ENCODE assay signal across 8 mouse cellular contexts in genomic region chr12:69360997-69361899, GRCm38 (mm10). TPM values are rescaled to one million over a fixed set of nuclear protein-coding genes. Genes with fewer than 3 reads are reported as not detected.
DNase-seq lines count a peak whose midpoint lies in the region; ATAC-seq and TF ChIP-seq lines count a peak whose summit lies in the region.
"Not testable (repeated sequence)": the region's sequence is repeated elsewhere in the genome, so short reads cannot be mapped to it uniquely, and the experiment has no call there.

No protein-coding gene starts in this region.

- H3K27ac ChIP-seq in bone marrow, adult 2 months (ENCODE audit: control insufficient read depth, insufficient read depth, low read depth, low read length, poor library complexity): peak overlapping the region; percentile 90
- H3K27ac ChIP-seq in embryonic facial prominence, embryonic 15.5 days (replicated peaks): peak overlapping the region; percentile 94
- peak overlapping the region; percentile 96 for H3K27ac ChIP-seq in kidney, embryonic 14.5 days (ENCODE audit: low read depth, low read length)
- peak overlapping the region; percentile 96 for H3K27ac ChIP-seq in limb, embryonic 15.5 days

- peak; percentile 99 for DNase-seq in 416B (ENCODE audit: low read depth)
- DNase-seq in heart, adult 9 months (ENCODE audit: low spot score in 2 of 2): peak; percentile 96 to 99
- DNase-seq in monocyte, adult 2 months (ENCODE audit: low read depth in 1 of 2, low spot score in 2 of 2): peak; percentile 99 to 100
- peak; percentile 99 for DNase-seq in spleen, postnatal 36 days (ENCODE audit: low spot score in 2 of 2)

- peak overlapping the region; percentile 43 for H3K9ac ChIP-seq in embryonic facial prominence, embryonic 15.5 days
- H3K9ac ChIP-seq in kidney, embryonic 14.5 days (ENCODE audit: low read depth, low read length): peak overlapping the region; percentile 69
- H3K9ac ChIP-seq in limb, embryonic 15.5 days: peak overlapping the region; percentile 54

- TF ChIP-seq CTCF in bone marrow, adult 2 months (IDR thresholded peaks at IDR 0.05; ENCODE audit: control insufficient read depth, insufficient read depth, low read length): not testable (repeated sequence)

- WGBS in bone marrow, adult 2 months: under 1% methylated on average over 43 of the region's 50 CpGs
- under 1% methylated on average over 40 of the region's 50 CpGs for whole genome bisulfite sequencing in embryonic facial prominence, embryonic 15.5 days
- under 1% methylated on average over 38 of the region's 50 CpGs for WGBS in kidney, embryonic 14.5 days
- WGBS in limb, embryonic 15.5 days: under 1% methylated on average over 42 of the region's 50 CpGs

- H3K36me3 ChIP-seq in embryonic facial prominence, embryonic 15.5 days; kidney, embryonic 14.5 days (ENCODE audit: control insufficient read depth, insufficient read depth, low read length); limb, embryonic 15.5 days: not testable (repeated sequence)

- not testable (repeated sequence) for TF ChIP-seq POLR2A in bone marrow, adult 2 months (IDR thresholded peaks at IDR 0.05; ENCODE audit: borderline replicate concordance, control insufficient read depth, low read depth, low read length)

- peak overlapping the region; percentile 68 for H3K4me3 ChIP-seq in bone marrow, adult 2 months (replicated peaks; ENCODE audit: control insufficient read depth, low read depth, low read length)
- peak overlapping the region; percentile 51 for H3K4me3 ChIP-seq in embryonic facial prominence, embryonic 15.5 days (replicated peaks)
- peak overlapping the region; percentile 60 for H3K4me3 ChIP-seq in kidney, embryonic 14.5 days (ENCODE audit: low read length)
- peak overlapping the region; percentile 46 for H3K4me3 ChIP-seq in limb, embryonic 15.5 days

- H3K27me3 ChIP-seq in embryonic facial prominence, embryonic 15.5 days; kidney, embryonic 14.5 days (ENCODE audit: control insufficient read depth, insufficient read depth, low read length); limb, embryonic 15.5 days: not testable (repeated sequence)

- not testable (repeated sequence) for H3K4me1 ChIP-seq in bone marrow, adult 2 months (ENCODE audit: control insufficient read depth, insufficient read depth, low read length); embryonic facial prominence, embryonic 15.5 days; kidney, embryonic 14.5 days (ENCODE audit: control insufficient read depth, insufficient read depth, low read length)
- peaks cover 15% of the 10 kb centered on the region for H3K4me1 ChIP-seq in limb, embryonic 15.5 days

- ATAC-seq in embryonic facial prominence, embryonic 15.5 days (ENCODE audit: insufficient number of reproducible peaks, low FRiP score, low TSS enrichment, low read depth): peak; percentile 96
- ATAC-seq in kidney, embryonic 14.5 days (ENCODE audit: low FRiP score, low TSS enrichment): peak; percentile 96
- peak; percentile 96 for ATAC-seq in limb, embryonic 15.5 days (ENCODE audit: insufficient number of reproducible peaks, low FRiP score, low TSS enrichment, low read depth)

- H3K4me2 ChIP-seq in embryonic facial prominence, embryonic 15.5 days (replicated peaks): peak overlapping the region; percentile 58
- H3K4me2 ChIP-seq in kidney, embryonic 14.5 days (replicated peaks; ENCODE audit: low read depth, low read length): peak overlapping the region; percentile 76
- peak overlapping the region; percentile 69 for H3K4me2 ChIP-seq in limb, embryonic 15.5 days

- not testable (repeated sequence) for H3K9me3 ChIP-seq in embryonic facial prominence, embryonic 15.5 days (replicated peaks); kidney, embryonic 14.5 days (ENCODE audit: control insufficient read depth, low read length); limb, embryonic 15.5 days

RNA-seq across cellular contexts. Expression of gene Nemf, which starts 4.3 kb away (rescaled TPM):
- 28.9 and 43.5 TPM in 2 replicates for polyA plus RNA-seq in bone marrow, adult 2 months (2011; ENCODE audit: insufficient read depth, insufficient read length, low replicate concordance, missing spikeins)
- 92.5 and 95.0 TPM in 2 replicates for polyA plus RNA-seq in embryonic facial prominence, embryonic 15.5 days (2015; fragmentation: Nextera tagmentation; extraction: Ambion mirVana)
- 91.4 and 92.5 TPM in 2 replicates for polyA plus RNA-seq in kidney, embryonic 14.5 days (2014; fragmentation: Nextera tagmentation; extraction: Ambion mirVana)
- 84.7 and 88.7 TPM in 2 replicates for polyA plus RNA-seq in limb, embryonic 15.5 days (2015; fragmentation: Nextera tagmentation; extraction: Ambion mirVana)

RNA-seq across cellular contexts. Expression of gene Arf6, which starts 10.7 kb away (rescaled TPM):
- 48.1 and 48.4 TPM in 2 replicates for polyA plus RNA-seq in bone marrow, adult 2 months (2011; ENCODE audit: insufficient read depth, insufficient read length, low replicate concordance, missing spikeins)
- 71.4 and 78.4 TPM in 2 replicates for polyA plus RNA-seq in embryonic facial prominence, embryonic 15.5 days (2015; fragmentation: Nextera tagmentation; extraction: Ambion mirVana)
- polyA plus RNA-seq in kidney, embryonic 14.5 days (2014; fragmentation: Nextera tagmentation; extraction: Ambion mirVana): 59.7 and 75.0 TPM in 2 replicates
- polyA plus RNA-seq in limb, embryonic 15.5 days (2015; fragmentation: Nextera tagmentation; extraction: Ambion mirVana): 59.8 and 73.7 TPM in 2 replicates

RNA-seq across cellular contexts. Expression of gene Gm9887, which starts 11.0 kb away (rescaled TPM):
- not detected in 2 replicates for polyA plus RNA-seq in bone marrow, adult 2 months (2011; ENCODE audit: insufficient read depth, insufficient read length, low replicate concordance, missing spikeins)
- polyA plus RNA-seq in embryonic facial prominence, embryonic 15.5 days (2015; fragmentation: Nextera tagmentation; extraction: Ambion mirVana): 2.8 and 4.0 TPM in 2 replicates
- 1.3 and 2.9 TPM in 2 replicates for polyA plus RNA-seq in kidney, embryonic 14.5 days (2014; fragmentation: Nextera tagmentation; extraction: Ambion mirVana)
- 1.8 and 2.4 TPM in 2 replicates for polyA plus RNA-seq in limb, embryonic 15.5 days (2015; fragmentation: Nextera tagmentation; extraction: Ambion mirVana)

Comparison
In these comparisons a context has a peak if more than half of its experiments do, and no peak if none do; other contexts are left out.
1. Peak in every context shown above with its lines: DNase-seq, ATAC-seq, H3K4me3 ChIP-seq and H3K27ac ChIP-seq.